Mouse (Mus musculus): ENCODE measurements at regions not wholly inside any gene's neighbourhood (a gene's known extent, or its start where the extent isn't known, plus 50 kb on each side); places are given as distances from the start of the nearest gene placed in this dataset.

DNA sequence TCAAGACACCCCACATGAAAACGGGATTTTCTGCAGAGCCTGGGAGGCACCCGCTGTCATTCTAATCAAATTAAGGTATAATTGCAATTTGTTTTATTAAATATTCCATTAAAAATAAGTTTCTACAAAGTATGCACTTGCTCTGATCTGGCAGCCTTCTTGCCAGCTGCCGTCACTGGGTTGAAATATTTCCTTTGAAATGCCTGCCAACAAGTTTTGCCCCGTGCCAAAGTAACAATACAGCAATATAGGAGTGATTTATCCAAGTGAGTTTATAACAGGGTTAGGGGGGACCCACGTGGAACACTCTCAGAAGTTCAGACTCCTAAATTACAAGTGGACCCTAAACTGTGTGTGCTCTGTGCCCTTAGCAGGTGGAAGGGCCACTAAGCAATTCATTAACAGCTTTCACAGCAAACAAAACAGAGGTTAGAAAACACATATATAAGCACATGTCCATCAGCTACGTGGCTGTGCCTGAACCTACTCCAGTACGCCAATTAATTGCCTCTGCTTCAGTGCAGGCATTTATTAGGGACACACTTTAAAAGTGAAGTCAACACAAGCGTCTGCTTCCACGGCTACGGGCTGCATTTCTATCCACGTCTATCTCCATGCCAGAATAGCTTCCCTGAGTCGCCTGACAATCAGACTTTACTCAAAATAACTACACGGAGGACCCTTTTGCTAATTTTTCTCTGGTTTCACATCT lies 275.1 kb downstream of the 1700129C05Rik start:
- TF ChIP-seq CTCF (IDR thresholded peaks at IDR 0.05): no peak
- Histone ChIP-seq H3K27ac (no peak overlapping the region), H3K4me3 (no peak overlapping the region)
- intact Hi-C loops (cut with DNase I): no loop called here
- no peak for DNase-seq (ENCODE audit: extremely low spot score in 1 of 2, low spot score in 2 of 2)

DNA sequence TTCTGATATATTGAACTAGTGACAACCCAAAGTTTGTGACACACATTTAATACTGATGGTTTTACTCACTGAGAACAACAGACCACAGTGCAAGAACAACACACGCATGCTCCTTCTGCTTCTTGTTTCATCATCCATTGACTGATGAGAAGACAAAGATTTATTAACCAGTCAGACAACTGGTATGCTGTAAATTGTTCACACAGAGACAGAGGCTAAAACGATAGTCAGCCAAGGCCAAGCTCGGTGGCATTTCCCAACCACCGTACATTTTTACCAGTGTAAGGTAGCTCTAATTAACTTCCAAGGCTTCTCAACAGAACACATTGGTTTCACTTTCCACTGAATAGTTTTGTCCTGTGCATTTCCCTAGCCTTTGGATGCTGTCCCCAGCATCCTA lies 287.8 kb downstream of the 1700129C05Rik start:
- no peak overlapping the region for H3K4me3 ChIP-seq
- TF ChIP-seq CTCF (IDR thresholded peaks at IDR 0.05): no peak
- DNase-seq (ENCODE audit: extremely low spot score in 1 of 2, low spot score in 2 of 2): no peak
- intact Hi-C loops (cut with DNase I): no loop called here
- H3K27ac ChIP-seq: no peak overlapping the region

DNA sequence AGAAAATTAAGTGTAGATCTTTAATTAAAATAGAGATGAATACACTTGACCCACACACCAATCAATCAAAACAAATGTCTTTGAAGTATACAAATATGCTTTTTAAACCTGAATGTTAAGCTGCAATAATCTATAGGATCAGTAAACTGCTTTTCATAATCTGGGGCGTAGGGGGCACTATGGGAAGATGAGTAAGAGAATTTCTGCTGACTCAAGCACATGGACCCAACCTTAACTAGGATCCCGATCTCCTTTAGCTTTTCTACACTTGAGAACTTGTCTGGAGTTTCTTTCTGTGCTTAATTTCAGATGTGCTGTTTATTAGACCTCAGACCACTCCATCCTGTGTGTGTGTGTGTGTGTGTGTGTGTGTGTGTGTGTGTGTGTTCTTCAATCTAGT lies 298.1 kb downstream of the 1700129C05Rik start:
- H3K4me3 ChIP-seq: no peak overlapping the region
- no peak overlapping the region for H3K27ac ChIP-seq
- no peak for TF ChIP-seq CTCF (IDR thresholded peaks at IDR 0.05)
- no peak for DNase-seq (ENCODE audit: extremely low spot score in 1 of 2, low spot score in 2 of 2)
- intact Hi-C loops (cut with DNase I): no loop called here

DNA sequence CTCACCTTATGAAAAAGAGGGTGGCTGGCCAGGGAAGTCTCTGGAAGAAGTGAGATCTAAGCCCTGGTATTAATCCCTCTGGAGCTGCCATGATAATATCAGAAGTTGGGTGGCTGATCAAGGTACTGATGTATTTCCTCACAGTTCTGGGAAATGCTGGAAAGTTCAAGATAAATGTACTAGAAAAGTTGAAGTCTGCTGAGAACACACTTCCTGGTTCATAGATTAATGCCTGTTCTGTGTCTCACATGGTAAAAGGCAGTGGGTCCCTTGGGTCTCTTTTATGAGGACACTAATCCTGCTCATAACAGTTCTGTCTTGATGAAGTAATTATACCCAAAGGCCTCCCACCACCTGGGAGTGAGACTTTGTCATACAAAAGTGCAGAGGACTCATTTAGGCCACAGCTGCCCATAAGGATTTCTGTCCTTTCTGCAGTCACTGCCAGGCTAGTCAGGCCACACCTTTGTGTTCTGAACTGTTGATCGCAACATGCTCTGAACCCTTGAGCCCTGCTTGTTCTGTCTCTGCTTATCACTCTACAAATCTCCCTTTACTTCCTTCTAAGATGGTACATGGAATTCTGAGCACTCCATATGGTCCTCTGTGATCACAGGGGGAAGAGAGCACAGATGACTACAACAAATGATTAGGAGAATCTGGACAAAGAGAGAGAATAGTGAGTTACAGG lies 300.4 kb downstream of the 1700129C05Rik start:
- Histone ChIP-seq H3K4me3 (no peak overlapping the region), H3K27ac (no peak overlapping the region)
- no peak for DNase-seq (ENCODE audit: extremely low spot score in 1 of 2, low spot score in 2 of 2)
- TF ChIP-seq CTCF (IDR thresholded peaks at IDR 0.05): no peak
- intact Hi-C loops (cut with DNase I): no loop called here

DNA sequence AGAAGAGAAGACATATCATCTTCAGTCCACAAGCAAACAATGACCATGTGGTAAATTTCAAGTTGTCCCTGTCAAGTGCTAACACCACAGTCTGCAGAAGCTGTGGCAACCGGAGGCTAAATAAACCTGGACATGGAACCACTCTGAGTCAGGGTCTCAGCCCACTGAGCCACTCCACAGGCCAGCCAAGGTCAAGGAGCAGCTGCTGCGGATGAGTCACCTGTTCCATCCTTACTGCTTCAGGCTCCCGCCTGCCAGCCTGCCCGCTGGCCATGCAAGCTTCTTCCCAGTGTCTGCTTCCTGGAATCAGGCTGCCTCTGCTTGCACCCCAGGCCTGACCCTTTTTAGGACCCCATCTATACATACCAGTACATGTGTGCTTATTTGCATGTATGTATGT lies 319.8 kb downstream of the 1700129C05Rik start:
- Histone ChIP-seq H3K4me3 (no peak overlapping the region), H3K27ac (no peak overlapping the region)
- no peak for TF ChIP-seq CTCF (IDR thresholded peaks at IDR 0.05)
- DNase-seq (ENCODE audit: extremely low spot score in 1 of 2, low spot score in 2 of 2): no peak
- intact Hi-C loops (cut with DNase I): no loop called here

DNA sequence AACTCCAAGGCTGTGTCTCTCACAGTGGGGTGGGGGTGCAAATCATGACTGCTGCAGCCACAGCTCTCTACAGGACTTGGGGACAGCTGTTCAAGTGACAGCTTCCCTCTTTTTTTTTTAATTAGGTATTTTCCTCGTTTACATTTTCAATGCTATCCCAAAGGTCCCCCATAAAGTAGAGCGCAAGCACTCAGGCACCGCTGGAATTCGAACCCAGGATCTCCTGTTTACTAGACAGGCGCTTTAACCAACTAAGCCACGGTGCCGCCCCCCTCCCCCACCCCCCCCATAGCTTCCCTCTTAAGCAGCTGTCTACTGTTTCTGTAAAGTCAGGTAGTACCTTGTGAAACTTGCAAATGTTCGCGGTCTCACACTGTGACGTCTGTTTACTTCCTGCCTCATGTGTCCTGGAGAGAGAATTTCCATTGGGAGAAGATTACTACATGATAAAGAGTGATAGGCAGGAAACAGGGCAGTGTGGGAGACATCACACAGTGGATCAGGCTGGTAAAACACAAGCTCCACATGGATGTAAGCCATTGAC lies 324.7 kb downstream of the 1700129C05Rik start:
- DNase-seq (ENCODE audit: extremely low spot score in 1 of 2, low spot score in 2 of 2): no peak
- intact Hi-C loops (cut with DNase I): no loop called here
- Histone ChIP-seq H3K27ac (no peak overlapping the region), H3K4me3 (no peak overlapping the region)
- no peak for TF ChIP-seq CTCF (IDR thresholded peaks at IDR 0.05)

DNA sequence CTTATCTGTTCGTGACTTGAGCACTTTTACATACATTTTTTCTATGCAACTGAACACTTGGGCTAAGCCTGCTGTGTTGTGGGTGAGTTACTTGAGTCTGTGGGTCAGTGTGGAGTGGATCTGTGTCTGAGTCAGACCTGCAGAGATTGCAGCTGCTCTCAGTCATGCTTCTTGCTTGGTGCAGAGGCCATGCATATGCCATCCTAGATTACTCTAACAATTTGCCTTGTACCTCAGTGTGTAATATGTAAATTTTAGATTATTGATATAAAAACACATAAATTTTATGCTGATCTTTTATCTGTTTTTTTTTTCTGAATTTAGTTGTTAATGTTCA lies 326.2 kb downstream of the 1700129C05Rik start:
- no peak for DNase-seq (ENCODE audit: extremely low spot score in 1 of 2, low spot score in 2 of 2)
- H3K27ac ChIP-seq: no peak overlapping the region
- no peak overlapping the region for H3K4me3 ChIP-seq
- no peak for TF ChIP-seq CTCF (IDR thresholded peaks at IDR 0.05)
- intact Hi-C loops (cut with DNase I): no loop called here

DNA sequence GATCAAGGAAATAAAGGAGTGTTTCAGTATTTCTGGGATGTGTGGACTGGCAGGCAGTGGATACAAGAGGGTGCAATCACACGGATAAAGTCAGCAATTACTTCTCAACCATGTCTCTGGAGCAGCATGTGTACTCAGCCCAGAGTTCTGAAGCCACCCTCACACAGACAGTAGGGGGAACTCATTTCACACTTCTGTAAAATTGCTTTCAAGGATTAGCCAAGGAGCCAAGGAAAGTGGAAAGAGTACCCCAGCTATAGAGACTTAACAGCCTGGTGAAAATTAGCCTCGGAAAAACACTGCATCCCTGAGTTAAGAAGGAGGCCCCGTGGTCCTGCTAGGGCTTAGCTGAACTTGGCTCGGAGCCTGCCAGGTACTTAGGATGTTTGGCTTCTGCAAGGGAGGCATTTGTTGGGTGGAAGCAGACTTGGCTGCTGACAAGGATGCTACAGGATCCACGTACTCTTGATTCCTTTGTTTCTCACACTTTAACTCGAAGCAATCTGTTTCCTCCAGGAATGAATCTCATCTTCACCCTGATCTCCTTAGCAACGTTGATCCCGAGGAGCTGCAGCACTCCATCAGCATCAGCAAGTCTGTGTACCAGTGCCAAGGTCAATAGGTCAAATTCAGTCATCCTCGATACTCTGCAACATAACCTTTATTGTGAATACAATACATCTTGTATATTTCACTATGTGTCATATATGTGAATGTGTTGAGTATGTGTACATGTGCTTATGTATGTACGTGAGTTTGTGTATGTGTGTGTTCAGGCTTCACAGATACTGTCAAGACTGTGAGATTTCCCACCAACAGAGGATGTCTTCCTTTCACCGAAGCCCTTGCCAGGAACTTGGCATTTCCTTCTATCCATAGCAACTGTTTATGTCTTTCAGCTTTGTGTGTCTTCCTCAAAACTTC lies 326.8 kb downstream of the 1700129C05Rik start:
- TF ChIP-seq CTCF (IDR thresholded peaks at IDR 0.05): peak; percentile 20
- H3K27ac ChIP-seq: no peak overlapping the region
- DNase-seq (ENCODE audit: extremely low spot score in 1 of 2, low spot score in 2 of 2): no peak
- H3K4me3 ChIP-seq: no peak overlapping the region
- intact Hi-C loops (cut with DNase I): no loop called here

DNA sequence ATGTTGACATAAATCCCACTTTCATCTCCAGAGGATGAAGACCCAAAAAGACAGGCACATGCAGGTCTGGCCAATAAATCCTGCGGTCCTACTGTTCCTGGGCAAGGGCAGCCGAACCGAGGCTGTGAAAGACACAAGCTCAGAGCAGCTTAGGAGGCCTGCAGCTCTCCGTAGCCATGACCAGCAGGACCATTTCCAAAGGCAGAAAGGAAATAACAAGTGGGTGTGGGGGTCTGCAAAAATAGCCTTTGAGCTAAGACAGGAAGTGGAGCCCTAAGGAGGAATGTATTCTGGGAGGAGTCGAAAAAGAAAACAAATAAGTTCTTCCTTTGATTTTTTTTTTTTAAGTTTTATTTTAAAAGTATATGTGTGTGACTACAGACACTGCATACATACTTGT lies 330.1 kb downstream of the 1700129C05Rik start:
- intact Hi-C loops (cut with DNase I): no loop called here
- H3K4me3 ChIP-seq: no peak overlapping the region
- no peak for DNase-seq (ENCODE audit: extremely low spot score in 1 of 2, low spot score in 2 of 2)
- no peak for TF ChIP-seq CTCF (IDR thresholded peaks at IDR 0.05)
- H3K27ac ChIP-seq: peak overlapping the region; percentile 20

DNA sequence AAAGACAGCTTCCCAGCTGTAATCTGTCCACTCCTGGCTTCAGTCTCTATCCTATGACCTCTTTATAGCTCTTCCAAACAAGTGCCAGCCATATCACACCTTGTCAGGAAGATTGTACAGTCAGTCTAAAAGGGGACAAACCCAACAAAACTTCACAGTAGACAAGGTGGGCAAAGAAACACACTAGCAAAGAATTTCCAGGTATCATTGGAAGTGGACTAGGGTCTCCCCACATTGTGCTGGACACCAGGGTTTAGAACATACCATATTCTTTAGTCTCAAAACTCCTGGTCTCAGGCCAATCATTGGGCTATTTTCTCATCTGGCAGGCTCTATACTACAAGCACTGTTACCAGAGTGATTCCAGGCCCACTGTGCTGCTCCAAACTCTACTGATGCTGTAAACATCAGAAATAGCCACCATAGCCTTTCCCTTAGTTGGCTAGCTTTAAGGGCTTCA lies 341.3 kb downstream of the 1700129C05Rik start:
- intact Hi-C loops (cut with DNase I): no loop called here
- Histone ChIP-seq H3K27ac (no peak overlapping the region), H3K4me3 (no peak overlapping the region)
- TF ChIP-seq CTCF (IDR thresholded peaks at IDR 0.05): no peak
- DNase-seq (ENCODE audit: extremely low spot score in 1 of 2, low spot score in 2 of 2): no peak

DNA sequence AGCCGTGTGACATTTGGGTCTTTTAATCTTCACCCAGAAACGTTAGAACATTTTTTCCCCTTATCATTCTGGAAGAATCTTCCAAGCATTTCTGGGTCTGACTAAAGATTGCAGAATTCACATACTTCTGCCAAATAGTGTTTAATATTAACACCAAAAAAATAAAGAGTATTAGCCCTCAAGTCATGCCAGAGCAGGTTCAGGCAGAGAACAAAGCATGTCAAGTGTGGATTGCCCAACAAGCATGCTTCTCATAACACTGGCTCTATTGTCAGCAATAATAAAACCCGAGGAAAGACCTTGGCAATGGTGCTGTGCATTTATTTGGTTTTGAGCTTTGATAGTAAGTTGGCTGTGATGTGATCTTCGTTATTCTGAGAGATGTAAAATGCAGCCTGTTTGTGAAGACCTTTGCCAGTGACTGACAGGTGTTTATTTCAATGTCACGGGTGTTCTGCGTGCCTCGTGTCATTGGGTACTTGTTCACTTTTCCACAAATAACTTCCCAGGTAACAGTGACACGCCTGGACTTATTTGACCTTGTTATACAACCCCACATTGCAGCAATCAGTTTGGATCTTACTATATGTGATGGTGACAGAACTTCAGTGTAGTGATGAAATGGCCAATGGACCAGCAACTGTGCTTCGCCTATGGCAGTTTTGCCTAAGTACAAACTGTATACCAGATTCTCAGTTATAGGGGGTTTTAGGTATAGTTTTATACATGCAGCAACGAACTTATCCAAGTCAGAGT lies 354.3 kb downstream of the 1700129C05Rik start:
- intact Hi-C loops (cut with DNase I): no loop called here
- no peak for DNase-seq (ENCODE audit: extremely low spot score in 1 of 2, low spot score in 2 of 2)
- no peak for TF ChIP-seq CTCF (IDR thresholded peaks at IDR 0.05)
- no peak overlapping the region for H3K27ac ChIP-seq
- H3K4me3 ChIP-seq: no peak overlapping the region

Data from left cerebral cortex, adult 2 months (tissue).